Mouse (Mus musculus) layer of hippocampus, adult 2 months (tissue): ENCODE measurements around the gene Iqgap2. TPM values are rescaled to one million over a fixed set of nuclear protein-coding genes. Genes with fewer than 3 reads are reported as not detected.
A peak's percentile ranks its signal among the peaks of the same experiment; 100 is the strongest.

Source experiments
- DNase-seq, 2 experiments: peaks; one replicate each; pipeline ENCODE4 v3.0.0; 2022; ENCODE audit warnings: low spot score in 2 of 2
- H3K27ac ChIP-seq: fragments of 200-600 bp; 2 replicates; pipeline ENCODE4 v1.8.1; 2022
- H3K4me3 ChIP-seq: fragments of 200-600 bp; 2 replicates; pipeline ENCODE4 v1.8.1; 2022; ENCODE audit warnings: mild to moderate bottlenecking
- CTCF ChIP-seq: fragments of 200-600 bp; conservative IDR thresholded peaks from 2 replicates; pipeline ENCODE4 v1.8.1; 2022; ENCODE audit warnings: antibody characterized with exemption, mild to moderate bottlenecking, moderate library complexity
- total RNA-seq, 2 experiments: library from RNA; stranded (reverse); gene quantifications; 2 replicates each; pipeline ENCODE4 v1.2.3; 2021

Iqgap2 gene
- total RNA-seq, 2 experiments from 2014 or later, result 95.2 to 97.7 TPM

DNA sequence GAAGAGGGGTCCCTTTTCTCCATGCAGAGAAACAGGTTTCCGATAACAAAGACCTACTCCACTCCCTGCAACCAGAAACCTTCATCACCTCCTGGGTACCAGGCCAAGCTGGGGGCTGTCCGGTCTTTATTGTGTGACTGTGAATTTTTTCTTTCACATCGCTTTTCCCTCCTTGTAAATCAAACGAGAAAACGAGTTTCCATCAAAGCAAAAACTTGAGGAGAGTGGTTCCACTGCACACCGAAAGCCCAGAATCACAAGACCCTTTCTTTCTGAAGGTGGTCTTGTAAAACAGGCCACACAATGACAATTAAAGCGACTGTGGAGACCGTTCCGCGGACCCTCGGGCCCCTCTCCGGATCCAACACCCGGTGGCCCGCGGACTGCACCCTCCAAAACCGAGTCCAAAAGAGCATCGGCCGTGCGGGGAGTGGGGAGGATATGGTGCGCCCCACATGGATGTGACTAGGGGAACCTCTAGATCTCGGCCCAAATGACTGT is 274.0 kb downstream of the Iqgap2 start:
- TF ChIP-seq CTCF, result no peak
- H3K27ac ChIP-seq, result no peak overlapping the region
- no peak for DNase-seq
- H3K4me3 ChIP-seq, result peak overlapping the region; percentile 81

DNA sequence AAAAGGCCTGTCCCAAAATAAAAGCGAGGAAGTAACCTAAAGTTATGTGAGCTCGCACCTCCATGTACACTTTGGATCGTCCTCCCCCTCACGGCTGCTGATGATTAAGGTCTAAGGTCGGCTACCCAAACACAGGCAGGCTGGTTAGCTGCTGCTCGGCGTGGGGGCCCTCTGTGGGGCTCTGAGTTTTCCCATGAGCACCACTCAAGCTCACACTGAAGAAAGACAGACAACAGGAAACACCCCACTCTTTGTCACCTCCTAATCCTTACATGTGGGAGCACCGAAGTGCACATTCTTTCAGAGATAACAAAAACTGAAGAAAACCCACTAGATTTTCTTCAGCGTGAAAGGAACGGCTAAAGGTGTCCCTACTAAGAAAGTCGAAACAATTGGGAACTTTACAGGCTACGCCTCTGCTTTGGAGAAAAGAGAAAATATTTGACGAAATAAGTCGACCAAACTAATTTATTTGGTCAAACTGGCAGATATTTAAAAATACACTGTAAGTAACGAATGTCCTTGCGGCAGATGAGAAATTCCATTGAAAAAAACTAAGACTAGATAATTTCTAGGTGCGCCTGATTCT is 274.5 kb downstream of the Iqgap2 start:
- Histone ChIP-seq H3K27ac (no peak overlapping the region), H3K4me3 (peak overlapping the region; percentile 81; the same call in 1 of the 2 replicates)
- TF ChIP-seq CTCF, result no peak
- DNase-seq, result no peak

DNA sequence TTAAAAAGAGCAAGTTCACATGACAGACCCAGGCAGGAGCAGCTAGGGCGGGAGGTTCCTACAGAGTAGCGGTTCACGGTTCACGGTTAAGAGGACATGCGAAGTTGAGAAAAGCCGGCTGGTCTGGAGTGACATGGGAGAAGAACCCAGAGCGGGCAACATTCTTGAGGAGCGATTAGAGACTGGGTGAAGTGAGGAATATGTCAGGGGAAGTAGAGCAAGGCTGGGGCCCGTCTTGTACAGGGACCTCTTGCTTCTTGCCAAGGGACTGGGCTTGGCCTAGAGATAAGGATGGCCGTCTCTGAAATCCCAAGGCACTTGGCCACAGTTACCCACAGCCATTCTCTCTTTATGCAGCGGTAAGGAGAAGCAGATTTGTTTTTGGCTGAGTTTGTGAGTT is 275.2 kb downstream of the Iqgap2 start:
- no peak for TF ChIP-seq CTCF
- Histone ChIP-seq H3K4me3 (no peak overlapping the region), H3K27ac (no peak overlapping the region)

DNA sequence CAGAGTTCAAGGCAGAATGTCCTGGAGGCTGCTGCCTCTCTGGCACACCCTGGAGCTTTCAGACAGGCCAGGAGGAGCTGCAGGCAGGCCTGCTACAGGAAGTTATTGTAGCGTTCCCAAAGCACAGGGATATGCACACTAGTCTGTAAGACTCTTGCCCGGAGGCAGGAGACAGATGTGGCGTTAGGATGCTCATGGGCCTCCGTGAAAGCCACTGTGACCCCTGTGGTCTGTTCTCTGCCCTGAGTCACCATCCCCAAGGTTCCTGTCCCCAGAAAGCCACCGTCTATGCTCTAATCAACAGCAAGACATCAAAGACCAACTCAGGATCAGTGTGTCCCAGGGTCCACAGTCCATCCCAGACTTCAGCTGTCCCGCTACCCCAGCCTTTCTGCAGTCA is 277.0 kb downstream of the Iqgap2 start:
- Histone ChIP-seq H3K4me3 (no peak overlapping the region), H3K27ac (no peak overlapping the region)
- DNase-seq, result no peak
- TF ChIP-seq CTCF, result no peak

More for the DNA sequence above, 275.2 kb downstream of the Iqgap2 start:
- DNase-seq, result no peak

DNA sequence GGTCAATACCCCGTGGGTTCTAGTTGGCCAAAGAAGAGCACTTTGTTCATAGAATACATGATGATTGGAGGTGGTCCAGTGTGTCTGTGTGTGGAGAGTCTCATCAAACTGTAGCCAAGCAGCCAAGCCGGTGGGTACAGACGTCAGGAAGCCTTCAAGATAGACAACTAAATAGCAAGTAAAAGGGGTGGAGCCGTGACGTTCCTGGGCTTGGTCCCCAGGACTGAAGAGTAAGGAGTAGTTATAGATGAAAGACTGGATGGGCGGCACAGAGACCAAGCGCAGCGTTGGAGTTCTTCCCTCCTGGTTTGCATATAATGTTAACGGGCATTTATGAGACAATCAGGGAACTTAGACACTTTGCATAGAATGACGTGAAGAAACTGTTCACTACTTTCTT is 279.5 kb downstream of the Iqgap2 start:
- no peak for TF ChIP-seq CTCF
- no peak overlapping the region for H3K4me3 ChIP-seq
- DNase-seq, result no peak
- H3K27ac ChIP-seq, result no peak overlapping the region

DNA sequence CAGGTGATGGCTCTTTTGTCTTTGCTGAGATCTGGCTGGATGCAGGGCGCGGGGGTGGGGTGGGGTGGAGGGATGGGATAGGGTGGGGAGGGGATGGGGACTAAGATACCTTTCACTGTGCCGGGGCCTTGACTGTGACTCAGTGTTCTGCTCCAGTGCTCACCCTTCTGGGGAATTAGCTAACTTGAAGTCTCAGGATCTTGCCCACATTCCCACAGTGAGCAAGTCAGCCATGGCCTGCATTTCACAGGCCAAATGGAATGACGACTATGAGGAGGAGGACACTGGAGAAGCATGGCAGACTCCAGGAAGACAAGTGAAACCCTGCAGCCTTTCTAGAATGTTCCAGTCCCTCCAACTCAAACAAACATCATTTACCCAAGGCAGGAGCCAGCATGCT is 280.0 kb downstream of the Iqgap2 start:
- Histone ChIP-seq H3K27ac (no peak overlapping the region), H3K4me3 (no peak overlapping the region)
- DNase-seq, result no peak
- TF ChIP-seq CTCF, result no peak

DNA sequence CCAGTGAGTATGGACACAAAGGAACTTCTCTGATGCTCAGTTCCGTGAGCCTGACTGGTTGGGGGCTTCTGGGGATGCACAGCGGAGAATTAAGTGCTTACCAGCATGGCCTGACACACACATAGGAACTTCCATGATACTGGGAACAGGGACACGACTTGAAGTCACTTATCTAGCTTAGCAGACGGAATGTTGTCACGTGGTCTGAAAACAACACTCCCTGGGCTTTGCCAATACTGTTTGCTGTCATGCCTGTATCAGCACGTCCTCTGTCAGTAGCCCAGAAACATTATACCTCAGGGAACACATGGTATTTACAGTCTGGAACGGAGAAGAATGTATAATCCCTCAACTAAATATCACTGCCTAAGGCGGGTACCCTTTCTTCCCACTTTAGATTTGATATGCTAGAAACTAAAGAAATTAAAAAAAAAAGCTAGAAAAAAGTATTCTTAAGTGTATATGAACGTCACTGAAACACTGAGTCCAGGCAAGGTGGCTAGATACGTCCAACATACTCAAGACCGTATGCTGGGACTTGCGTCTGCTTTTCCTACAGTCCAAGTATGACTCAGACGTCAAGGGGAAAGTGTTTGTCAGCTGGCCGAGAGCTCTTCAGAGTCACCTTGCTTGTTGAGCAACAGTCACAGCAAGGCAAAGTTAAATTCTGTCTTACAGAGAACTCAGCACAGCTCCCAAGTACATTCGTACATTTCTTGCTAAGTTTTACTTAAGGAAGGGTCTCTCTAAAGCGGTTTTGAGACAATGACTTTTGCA is 280.7 kb downstream of the Iqgap2 start:
- Histone ChIP-seq H3K4me3 (no peak overlapping the region), H3K27ac (no peak overlapping the region)
- DNase-seq, result no peak
- no peak for TF ChIP-seq CTCF

DNA sequence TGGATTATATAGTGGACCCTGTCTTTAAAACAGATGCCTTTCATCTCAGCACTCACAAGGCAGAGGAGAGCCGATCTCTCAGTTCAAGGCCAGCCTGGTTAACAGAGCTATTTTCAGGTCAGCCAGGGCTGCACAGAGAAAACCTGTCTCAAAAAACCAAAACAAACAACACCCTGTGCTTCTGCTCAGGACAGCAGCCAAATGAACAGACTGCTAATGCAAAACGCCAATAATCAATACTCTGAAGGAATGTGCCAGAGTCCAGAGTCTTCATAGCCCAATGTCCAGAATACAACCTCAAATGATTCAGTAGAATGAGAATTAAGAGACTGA is 282.7 kb downstream of the Iqgap2 start:
- no peak overlapping the region for H3K4me3 ChIP-seq
- H3K27ac ChIP-seq, result no peak overlapping the region
- no peak for TF ChIP-seq CTCF
- DNase-seq, result no peak

DNA sequence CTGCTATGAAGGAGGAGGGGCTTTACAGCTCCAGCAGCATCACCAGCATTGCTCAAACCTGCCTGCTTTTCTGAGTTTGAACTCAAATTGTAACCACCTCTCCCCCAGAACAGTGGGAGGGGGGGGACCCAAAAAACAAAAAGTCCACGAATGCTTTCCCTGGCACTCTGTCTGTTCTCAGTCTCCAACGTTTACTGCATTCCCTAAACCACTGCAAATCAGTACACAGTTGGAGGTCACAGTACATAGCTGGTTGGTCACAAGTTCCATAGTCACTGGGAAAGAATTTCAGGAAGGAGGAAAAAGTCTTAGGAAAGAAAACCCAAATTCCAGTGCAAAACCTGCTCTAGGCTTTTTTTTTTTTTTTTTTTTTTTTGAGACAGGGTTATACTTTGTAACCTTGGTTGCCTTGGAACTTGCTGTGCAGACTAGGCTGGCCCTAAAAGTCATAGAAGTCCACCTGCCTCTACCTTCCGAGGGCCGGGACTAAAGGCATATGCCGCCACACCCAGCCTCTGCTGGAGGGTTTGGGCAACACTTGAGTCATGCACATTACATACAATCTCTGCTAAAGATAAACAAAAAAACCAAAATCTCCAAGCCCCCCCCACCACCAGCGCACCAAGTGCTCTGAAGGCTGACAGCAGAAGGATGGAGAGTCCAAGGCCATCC is 283.2 kb downstream of the Iqgap2 start:
- DNase-seq, result no peak
- Histone ChIP-seq H3K27ac (no peak overlapping the region), H3K4me3 (no peak overlapping the region)
- TF ChIP-seq CTCF, result no peak

DNA sequence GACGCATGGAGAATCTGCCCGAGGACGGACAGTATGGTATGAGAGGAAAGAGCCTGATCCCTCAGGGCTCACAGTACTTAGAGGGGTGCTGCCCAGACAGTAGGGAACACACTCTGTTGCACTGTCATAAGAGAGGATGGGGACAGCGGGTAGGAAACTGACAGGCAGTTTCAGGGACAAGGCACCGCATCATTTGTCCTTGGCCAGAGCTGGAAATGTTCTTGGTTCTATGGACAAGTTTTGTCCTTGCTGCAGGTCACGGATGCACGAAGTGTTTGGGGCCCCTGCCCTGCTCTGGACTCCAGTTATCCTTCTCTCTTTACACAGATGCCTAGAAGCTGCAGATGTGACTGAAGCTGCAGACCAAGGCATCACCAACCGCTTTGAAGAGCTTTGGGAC is 284.7 kb downstream of the Iqgap2 start:
- Histone ChIP-seq H3K4me3 (no peak overlapping the region), H3K27ac (no peak overlapping the region)
- TF ChIP-seq CTCF, result no peak
- DNase-seq, result no peak

DNA sequence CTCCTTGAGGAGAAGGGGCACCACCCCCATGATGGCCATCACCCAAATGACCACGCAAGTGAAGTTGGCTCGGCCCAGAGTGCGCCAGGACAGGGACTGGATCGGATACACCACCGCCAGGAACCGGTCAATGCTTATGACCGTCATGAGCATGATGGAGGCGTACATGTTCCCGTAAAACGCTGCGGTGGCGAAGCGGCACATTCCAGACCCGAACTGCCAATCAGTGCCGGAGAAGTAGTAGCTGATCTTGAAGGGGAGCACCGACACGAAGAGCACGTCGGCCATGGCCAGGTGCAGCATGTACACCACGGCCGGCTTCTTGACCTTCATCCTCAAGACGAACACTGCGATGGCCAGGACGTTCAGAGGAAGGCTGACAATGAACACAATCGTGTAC is 287.4 kb downstream of the Iqgap2 start:
- no peak for TF ChIP-seq CTCF
- Histone ChIP-seq H3K4me3 (no peak overlapping the region), H3K27ac (no peak overlapping the region)
- no peak for DNase-seq

DNA sequence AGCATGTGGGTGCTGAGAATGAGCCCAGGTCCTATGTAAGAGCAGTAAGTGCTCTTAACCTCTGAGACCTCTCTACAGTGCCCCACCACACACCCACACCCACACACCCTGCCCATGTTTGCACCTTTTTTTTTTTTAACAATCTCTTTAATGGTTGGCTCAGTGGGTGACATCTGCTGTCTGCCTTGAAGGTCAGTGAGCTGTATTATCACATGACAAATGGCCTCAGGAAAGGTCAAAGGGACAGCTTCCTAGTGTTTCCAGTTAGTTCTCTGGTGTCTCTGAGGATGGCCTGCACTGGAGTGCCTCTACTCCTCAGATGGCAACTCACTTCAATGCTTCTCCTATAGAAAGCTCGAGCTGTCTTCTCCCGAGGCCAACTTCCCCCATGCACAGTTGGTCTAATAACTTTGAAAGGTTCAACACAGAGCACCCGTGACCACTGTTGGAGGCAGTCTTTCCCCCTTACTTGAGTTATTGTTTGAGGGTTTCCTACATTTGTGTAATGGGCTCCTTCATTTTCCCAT is 291.8 kb downstream of the Iqgap2 start:
- no peak overlapping the region for H3K27ac ChIP-seq
- no peak for TF ChIP-seq CTCF
- no peak for DNase-seq
- H3K4me3 ChIP-seq, result no peak overlapping the region

DNA sequence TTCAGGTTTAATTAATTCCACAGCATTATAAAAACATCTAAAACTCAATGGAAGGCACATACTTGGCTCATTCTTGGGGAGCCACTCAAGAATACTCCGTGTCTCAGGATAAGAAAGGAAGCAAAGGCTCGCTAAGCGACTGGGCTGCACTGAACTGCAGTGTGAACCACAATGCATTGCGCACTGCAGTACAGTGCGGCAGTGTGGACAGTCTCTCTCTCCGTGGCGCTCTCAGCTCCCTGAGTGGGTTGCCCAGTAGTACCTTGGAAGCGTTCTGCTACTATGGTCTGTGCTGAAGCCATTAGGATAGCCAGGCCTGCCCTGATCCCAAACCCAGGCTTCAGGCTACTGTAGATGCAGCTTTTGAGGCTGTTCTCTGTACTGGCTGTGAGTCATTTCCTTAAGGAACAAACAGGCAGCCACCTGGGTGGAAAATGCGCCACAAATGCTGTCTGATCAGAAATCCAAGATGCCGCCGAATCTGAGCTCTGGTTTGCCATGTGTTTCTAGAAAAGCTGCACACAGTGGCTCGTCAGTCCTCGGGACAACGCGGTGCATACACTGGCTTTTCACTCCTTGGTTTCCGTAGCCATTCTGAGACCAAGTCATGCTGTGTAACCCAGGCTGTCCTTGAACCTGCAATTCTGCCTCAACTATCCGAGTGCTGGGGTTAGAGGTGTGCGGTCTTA is 293.3 kb downstream of the Iqgap2 start:
- no peak for DNase-seq
- Histone ChIP-seq H3K4me3 (no peak overlapping the region), H3K27ac (no peak overlapping the region)
- no peak for TF ChIP-seq CTCF
